Mouse (Mus musculus) spleen, postnatal 10 days (tissue): ENCODE measurements at regions not wholly inside any gene's neighbourhood (a gene's known extent, or its start where the extent isn't known, plus 50 kb on each side); places are given as distances from the start of the nearest gene placed in this dataset.

Experiments
- DNase-seq, 2 experiments: peaks; one replicate each; pipeline ENCODE4 v3.0.0; 2021 to 2022; ENCODE audit warnings: low spot score in 2 of 2

- no peak for DNase-seq
These were observed 938.1 kb downstream of the 4930444P10Rik start for GRCm38 (mm10) chr1:15155046-15155445.

- no peak for DNase-seq
These were observed 939.2 kb downstream of the 4930444P10Rik start for GRCm38 (mm10) chr1:15153952-15154351.

- no peak for DNase-seq
These were observed 949.1 kb downstream of the 4930444P10Rik start for GRCm38 (mm10) chr1:15143922-15144591.

GRCm38 (mm10) chr1:15118462-15118861 lies 974.7 kb downstream of the 4930444P10Rik start:
- no peak for DNase-seq

- no peak for DNase-seq
These were observed 981.7 kb downstream of the 4930444P10Rik start for GRCm38 (mm10) chr1:15111420-15111819.

GRCm38 (mm10) chr1:15070331-15070730 lies 1022.8 kb downstream of the 4930444P10Rik start:
- DNase-seq = no peak

- DNase-seq = no peak
These were observed 1059.1 kb downstream of the 4930444P10Rik start for GRCm38 (mm10) chr1:15034047-15034446.

GRCm38 (mm10) chr1:15018460-15018779 lies 1074.7 kb downstream of the 4930444P10Rik start:
- no peak for DNase-seq

GRCm38 (mm10) chr1:15017689-15018459 lies 1075.3 kb downstream of the 4930444P10Rik start:
- DNase-seq = no peak

- DNase-seq = no peak
These were observed 1085.3 kb downstream of the 4930444P10Rik start for GRCm38 (mm10) chr1:15007663-15008344.

- DNase-seq = no peak
These were observed 1097.8 kb downstream of the 4930444P10Rik start for GRCm38 (mm10) chr1:14995348-14995747.

GRCm38 (mm10) chr1:14980093-14980711 lies 1112.9 kb downstream of the 4930444P10Rik start:
- DNase-seq = peak in 1 of 2 experiments; percentile 28
